Mouse (Mus musculus) liver, embryonic 14.5 days (tissue): ENCODE results near the gene Grasp.

Experiments used
- CTCF ChIP-seq: IDR thresholded peaks from 2 replicates; pipeline ENCODE4 v1.5.1; 2016; ENCODE audit warnings: antibody characterized with exemption, low read depth, control low read depth
- EP300 ChIP-seq: IDR thresholded peaks from 2 replicates; pipeline ENCODE4 v1.6.1; 2016; ENCODE audit warnings: antibody characterized with exemption, low read depth

GRCm38 (mm10) chr15:101176795-101177691 lies 46.9 kb upstream of the Grasp start:
- no peak for TF ChIP-seq CTCF
- TF ChIP-seq EP300, result no peak
